Mouse (Mus musculus): ENCODE results near the gene BC051142.

- no peak for TF ChIP-seq CTCF (IDR thresholded peaks at IDR 0.05; ENCODE audit: insufficient read depth, low read length)
- TF ChIP-seq POLR2A (IDR thresholded peaks at IDR 0.05; ENCODE audit: borderline replicate concordance, extremely low read depth, low read depth, low read length): no peak
Observed at GRCm38 (mm10) chr17:34475060-34475459, 76.4 kb downstream of the BC051142 start.
